Mouse (Mus musculus): ENCODE measurements around the gene Jmjd8.

Gene Jmjd8

GRCm38 (mm10) chr17:25808789-25809605 lies 19.7 kb upstream of the Jmjd8 start, which contains the start of gene Fbxl16:
Gene Fbxl16, plus strand, starts transcription at chr17:25809085.
- DNase-seq (ENCODE audit: low spot score), result no peak

GRCm38 (mm10) chr17:25809606-25810340 lies 18.9 kb upstream of the Jmjd8 start:
- no peak for DNase-seq (ENCODE audit: low spot score)

GRCm38 (mm10) chr17:25810890-25811289 lies 17.8 kb upstream of the Jmjd8 start:
- DNase-seq (ENCODE audit: low spot score), result no peak

GRCm38 (mm10) chr17:25813471-25813870 lies 15.2 kb upstream of the Jmjd8 start:
- peak; percentile 92 for DNase-seq (ENCODE audit: low spot score)

GRCm38 (mm10) chr17:25817662-25818061 lies 11.0 kb upstream of the Jmjd8 start:
- no peak for DNase-seq (ENCODE audit: low spot score)

GRCm38 (mm10) chr17:25818851-25819780 lies 9.6 kb upstream of the Jmjd8 start:
- DNase-seq (ENCODE audit: low spot score), result no peak

- DNase-seq (ENCODE audit: low spot score), result no peak
Observed at GRCm38 (mm10) chr17:25823452-25823851, 5.2 kb upstream of the Jmjd8 start, which contains the start of gene Wdr24. Gene Wdr24, plus strand, starts transcription at chr17:25823627.

GRCm38 (mm10) chr17:25824362-25825142 lies 4.1 kb upstream of the Jmjd8 start:
- no peak for DNase-seq (ENCODE audit: low spot score)

- no peak for DNase-seq (ENCODE audit: low spot score)
Observed at GRCm38 (mm10) chr17:25825311-25825710, 3.4 kb upstream of the Jmjd8 start.

- DNase-seq (ENCODE audit: low spot score), result no peak
Observed at GRCm38 (mm10) chr17:25825984-25826570, 2.6 kb upstream of the Jmjd8 start.

- no peak for DNase-seq (ENCODE audit: low spot score)
Observed at GRCm38 (mm10) chr17:25827011-25827410, 1.7 kb upstream of the Jmjd8 start.

- DNase-seq (ENCODE audit: low spot score), result no peak
Observed at GRCm38 (mm10) chr17:25827546-25828222, 983 bp upstream of the Jmjd8 start.

- DNase-seq (ENCODE audit: low spot score), result no peak
Observed at GRCm38 (mm10) chr17:25828223-25828594, 458 bp upstream of the Jmjd8 start.

- no peak for DNase-seq (ENCODE audit: low spot score)
Observed at GRCm38 (mm10) chr17:25829558-25830017, 921 bp downstream of the Jmjd8 start.

- DNase-seq (ENCODE audit: low spot score), result no peak
Observed at GRCm38 (mm10) chr17:25830200-25830753, 1.6 kb downstream of the Jmjd8 start.

GRCm38 (mm10) chr17:25830806-25831431 lies 2.3 kb downstream of the Jmjd8 start:
- DNase-seq (ENCODE audit: low spot score), result no peak

GRCm38 (mm10) chr17:25831451-25832281 lies 3.0 kb downstream of the Jmjd8 start:
- DNase-seq (ENCODE audit: low spot score), result no peak
